In genomic region chr12:112404338-112404737, GRCm38 (mm10) we compare ENCODE assay signal across 17 mouse cellular contexts.
"Had no signal": no experiment of that assay in that cellular context is flagged by ENCODE, and none has a peak within 500 bp of the region (broad histone marks: within the 10 kb centered on the region; RNA-seq: fewer than 3 reads in every experiment).

No protein-coding gene starts in this region.

- H3K4me2 ChIP-seq: limb, embryonic 13.5 days; liver, embryonic 13.5 days; midbrain, embryonic 11.5 days had no signal

- H3K36me3 ChIP-seq: limb, embryonic 13.5 days; liver, embryonic 13.5 days had no signal

- H3K27me3 ChIP-seq: liver, embryonic 13.5 days had no signal

- DNase-seq: kidney, adult 18-20 months; kidney, adult 9 months; kidney, postnatal 14 days; kidney, postnatal 4 days; liver, embryonic 13.5 days; lung, adult 2 months; lung, postnatal 14 days; lung, postnatal 4 days; midbrain, embryonic 14.5 days; retina, postnatal 1 day; right cerebral cortex, postnatal 25 days; thymus, adult 2 months; thymus, postnatal 14 days; thymus, postnatal 4 days had no signal

- H3K4me1 ChIP-seq: liver, embryonic 13.5 days had no signal

- H3K4me3 ChIP-seq: limb, embryonic 13.5 days; liver, embryonic 13.5 days had no signal

- H3K9me3 ChIP-seq: liver, embryonic 13.5 days had no signal

- H3K27ac ChIP-seq: limb, embryonic 13.5 days; liver, embryonic 13.5 days; stomach, postnatal 0 days had no signal

- H3K9ac ChIP-seq: limb, embryonic 13.5 days; liver, embryonic 13.5 days had no signal
